Mouse (Mus musculus) embryonic facial prominence, embryonic 11.5 days (tissue): ENCODE measurements around the gene Gm609. TPM values are rescaled to one million over a fixed set of nuclear protein-coding genes. Genes with fewer than 3 reads are reported as not detected.

Source experiments
- ATAC-seq: fragments of 200-750 bp; cut with Nextera tagmentation; replicated peaks from 2 replicates; pipeline ENCODE4 v1.8.0; 2017; ENCODE audit warnings: low read depth; ENCODE audit not compliant: insufficient number of reproducible peaks, low FRiP score, low TSS enrichment
- DNase-seq: peaks from one replicate; pipeline ENCODE4 v3.0.0-alpha.2; 2015; ENCODE audit warnings: low spot score
- H3K27ac ChIP-seq: fragments of 300-500 bp; sonication (generic); replicated peaks from 2 replicates; pipeline ENCODE4 v1.5.1; 2014; ENCODE audit warnings: mild to moderate bottlenecking, low read depth, low read length, control low read depth
- H3K27me3 ChIP-seq: fragments of 300-500 bp; sonication (generic); 2 replicates; pipeline ENCODE4 v1.6.1; 2014; ENCODE audit warnings: mild to moderate bottlenecking, low read length, moderate library complexity, mixed read lengths; ENCODE audit not compliant: control insufficient read depth, insufficient read depth
- H3K36me3 ChIP-seq: fragments of 300-500 bp; sonication (generic); replicated peaks from 2 replicates; pipeline ENCODE4 v1.6.1; 2014; ENCODE audit warnings: low read depth, mild to moderate bottlenecking, low read length, moderate library complexity, mixed read lengths; ENCODE audit not compliant: control insufficient read depth, insufficient read depth
- H3K4me1 ChIP-seq: fragments of 300-500 bp; sonication (generic); 2 replicates; pipeline ENCODE4 v1.6.1; 2014; ENCODE audit warnings: low read length, mixed read lengths; ENCODE audit not compliant: control insufficient read depth, insufficient read depth
- H3K4me2 ChIP-seq: fragments of 300-500 bp; sonication (generic); 2 replicates; pipeline ENCODE4 v1.6.1; 2014; ENCODE audit warnings: low read depth, mild to moderate bottlenecking, control low read depth, low read length, moderate library complexity
- H3K4me3 ChIP-seq: fragments of 300-500 bp; sonication (generic); 2 replicates; pipeline ENCODE4 v1.5.1; 2014; ENCODE audit warnings: low read depth, low read length, control low read depth
- H3K9ac ChIP-seq: fragments of 300-500 bp; sonication (generic); replicated peaks from 2 replicates; pipeline ENCODE4 v1.6.1; 2014; ENCODE audit warnings: mild to moderate bottlenecking, control low read depth, low read length
- H3K9me3 ChIP-seq: fragments of 300-500 bp; sonication (generic); replicated peaks from 2 replicates; pipeline ENCODE4 v1.6.1; 2016; ENCODE audit warnings: mild to moderate bottlenecking, low read length, inconsistent platforms, mixed read lengths; ENCODE audit not compliant: control insufficient read depth
- WGBS: fragments of 180-500 bp; shearing (Covaris S2); extraction: QIAGEN DNeasy Blood & Tissue Kit; methylation state at CpG from one replicate; pipeline ENCODE4 v1.1.7; 2014; 5-methylcytosine and 5-hydroxymethylcytosine counted together
- polyA plus RNA-seq: library from polyadenylated mRNA; unstranded; fragments of >200 nt; fragmentation: Nextera tagmentation; extraction: Ambion mirVana; gene quantifications from 2 replicates; pipeline ENCODE4 v1.2.1, GENCODE M21; 2014

The Gm609 gene
- polyA plus RNA-seq, 1 experiment from 2014 or later = not detected

- no peak overlapping the region for H3K9ac ChIP-seq
- no peaks in the 10 kb centered on the region for H3K27me3 ChIP-seq
- no peak overlapping the region for H3K4me2 ChIP-seq
- no peaks in the 10 kb centered on the region for H3K4me1 ChIP-seq
- 88% methylated on average over 3 of the region's 3 CpGs for WGBS
- ATAC-seq (no peak), DNase-seq (no peak)
- H3K27ac ChIP-seq = no peak overlapping the region
- H3K36me3 ChIP-seq = no peaks in the 10 kb centered on the region
- H3K4me3 ChIP-seq = no peak overlapping the region
- H3K9me3 ChIP-seq = no peaks in the 10 kb centered on the region
Measured at GRCm38 (mm10) chr16:45391680-45392079, 101.1 kb downstream of the Gm609 start.

GRCm38 (mm10) chr16:45390286-45390956 lies 102.3 kb downstream of the Gm609 start:
- Histone ChIP-seq H3K9me3 (no peaks in the 10 kb centered on the region), H3K36me3 (no peaks in the 10 kb centered on the region), H3K27me3 (no peaks in the 10 kb centered on the region), H3K4me3 (no peak overlapping the region), H3K9ac (no peak overlapping the region), H3K4me1 (no peaks in the 10 kb centered on the region), H3K4me2 (no peak overlapping the region), H3K27ac (no peak overlapping the region)
- 72% methylated on average over 5 of the region's 5 CpGs for WGBS
- ATAC-seq (no peak), DNase-seq (no peak)

GRCm38 (mm10) chr16:45389833-45390232 lies 102.9 kb downstream of the Gm609 start:
- no peak overlapping the region for H3K27ac ChIP-seq
- no peaks in the 10 kb centered on the region for H3K36me3 ChIP-seq
- no peaks in the 10 kb centered on the region for H3K9me3 ChIP-seq
- no peak overlapping the region for H3K4me2 ChIP-seq
- ATAC-seq = no peak
- no peak overlapping the region for H3K9ac ChIP-seq
- 78% methylated on average over 2 of the region's 2 CpGs for WGBS
- H3K4me1 ChIP-seq = no peaks in the 10 kb centered on the region
- DNase-seq = no peak
- H3K27me3 ChIP-seq = no peaks in the 10 kb centered on the region
- no peak overlapping the region for H3K4me3 ChIP-seq

- ATAC-seq = no peak
Measured at GRCm38 (mm10) chr16:45389041-45389440, 103.7 kb downstream of the Gm609 start.

GRCm38 (mm10) chr16:45381811-45382210 lies 111.0 kb downstream of the Gm609 start:
- ATAC-seq (no peak), DNase-seq (no peak)
- Histone ChIP-seq H3K27me3 (no peaks in the 10 kb centered on the region), H3K27ac (no peak overlapping the region), H3K36me3 (no peaks in the 10 kb centered on the region), H3K4me1 (no peaks in the 10 kb centered on the region), H3K9me3 (no peaks in the 10 kb centered on the region), H3K4me2 (no peak overlapping the region), H3K4me3 (no peak overlapping the region), H3K9ac (no peak overlapping the region)
- WGBS = 79% methylated on average over 3 of the region's 3 CpGs

More at GRCm38 (mm10) chr16:45389041-45389440, 103.7 kb downstream of the Gm609 start:
- Histone ChIP-seq H3K4me2 (no peak overlapping the region), H3K9ac (no peak overlapping the region), H3K36me3 (no peaks in the 10 kb centered on the region), H3K4me1 (no peaks in the 10 kb centered on the region), H3K27ac (no peak overlapping the region), H3K27me3 (no peaks in the 10 kb centered on the region), H3K9me3 (no peaks in the 10 kb centered on the region), H3K4me3 (no peak overlapping the region)
- 82% methylated on average over 2 of the region's 2 CpGs for WGBS
- no peak for DNase-seq

GRCm38 (mm10) chr16:45378959-45379358 lies 113.8 kb downstream of the Gm609 start:
- H3K9ac ChIP-seq = no peak overlapping the region
- no peaks in the 10 kb centered on the region for H3K36me3 ChIP-seq
- DNase-seq = no peak
- WGBS = 74% methylated on average over 3 of the region's 3 CpGs
- H3K27me3 ChIP-seq = no peaks in the 10 kb centered on the region
- H3K4me1 ChIP-seq = no peaks in the 10 kb centered on the region
- ATAC-seq = no peak
- no peak overlapping the region for H3K4me2 ChIP-seq
- no peaks in the 10 kb centered on the region for H3K9me3 ChIP-seq
- H3K27ac ChIP-seq = no peak overlapping the region
- no peak overlapping the region for H3K4me3 ChIP-seq

DNA sequence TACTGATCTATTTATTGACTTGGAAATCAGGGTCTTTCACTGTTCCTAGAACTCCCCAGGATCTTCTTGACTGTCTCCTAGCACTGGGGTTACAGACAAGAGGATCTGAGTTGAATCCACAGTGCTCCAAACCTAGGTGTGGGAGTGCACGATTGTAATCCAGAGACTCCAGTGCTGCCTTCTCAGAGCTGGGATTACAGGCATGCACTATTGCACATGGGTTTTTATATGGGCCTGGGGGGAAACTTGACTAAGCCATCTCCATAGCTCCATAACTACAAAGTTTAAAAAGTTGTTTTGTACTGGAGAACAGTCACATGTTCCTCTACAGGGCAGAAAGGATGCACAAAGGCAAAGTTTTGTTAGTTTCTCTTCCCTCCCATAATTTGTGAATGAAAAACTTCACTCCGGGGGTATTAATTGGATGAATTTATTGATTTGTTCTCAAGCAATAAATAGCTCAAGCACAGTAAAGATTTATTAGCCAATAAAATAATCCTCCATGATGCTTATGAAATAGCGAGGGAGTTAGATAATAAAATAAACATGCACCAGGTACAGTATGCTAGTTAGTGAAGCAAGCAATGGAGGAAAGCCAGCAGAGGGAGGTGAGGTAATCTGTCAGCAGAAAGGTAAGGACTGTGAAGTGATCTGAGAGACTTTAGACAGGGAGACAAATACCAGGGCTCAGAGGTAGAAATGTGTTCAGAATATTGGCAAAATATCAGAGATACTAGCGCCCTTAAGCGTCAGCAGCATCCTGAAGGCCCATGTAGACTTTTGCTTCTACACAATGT lies 114.4 kb downstream of the Gm609 start:
- DNase-seq = no peak
- WGBS = 95% methylated on average over 5 of the region's 5 CpGs
- H3K9me3 ChIP-seq = no peaks in the 10 kb centered on the region
- no peak overlapping the region for H3K4me2 ChIP-seq
- H3K4me3 ChIP-seq = no peak overlapping the region
- H3K27me3 ChIP-seq = no peaks in the 10 kb centered on the region
- no peaks in the 10 kb centered on the region for H3K4me1 ChIP-seq
- H3K27ac ChIP-seq = no peak overlapping the region
- no peaks in the 10 kb centered on the region for H3K36me3 ChIP-seq
- H3K9ac ChIP-seq = no peak overlapping the region
- no peak for ATAC-seq

DNA sequence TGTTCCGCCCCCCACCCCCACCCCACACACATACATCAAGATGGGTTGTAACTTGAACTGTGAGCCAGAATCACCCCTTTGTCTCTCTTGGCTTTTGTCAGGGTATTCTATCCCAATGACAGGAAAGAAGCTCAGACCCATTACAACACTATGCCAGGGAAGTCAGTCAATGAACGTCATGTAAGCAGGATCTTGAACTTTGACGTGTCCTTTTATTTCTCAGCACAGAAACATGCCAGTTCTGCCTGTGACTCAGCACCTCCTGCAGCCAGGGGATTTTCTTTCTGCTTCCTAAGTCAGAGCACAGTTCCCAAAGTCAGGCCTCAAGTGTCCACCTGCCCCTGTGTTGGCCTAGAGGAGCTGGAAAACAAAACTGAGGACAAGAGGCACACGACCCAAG lies 115.4 kb downstream of the Gm609 start:
- no peak for DNase-seq
- ATAC-seq = no peak
- H3K9me3 ChIP-seq = no peaks in the 10 kb centered on the region
- no peak overlapping the region for H3K9ac ChIP-seq
- H3K4me1 ChIP-seq = no peaks in the 10 kb centered on the region
- no peak overlapping the region for H3K4me3 ChIP-seq
- H3K27ac ChIP-seq = no peak overlapping the region
- 90% methylated on average over 4 of the region's 4 CpGs for WGBS
- H3K27me3 ChIP-seq = no peaks in the 10 kb centered on the region
- H3K36me3 ChIP-seq = no peaks in the 10 kb centered on the region
- H3K4me2 ChIP-seq = no peak overlapping the region
